Mouse (Mus musculus) adrenal gland, adult (tissue): ENCODE data around the gene Gm3383.
"Not testable (repeated sequence)": the region's sequence is repeated elsewhere in the genome, so short reads cannot be mapped to it uniquely, and the experiment has no call there.

Experiments
- DNase-seq, 2 experiments: peaks; one replicate each; pipeline ENCODE4 v3.0.0; 2022 to 2023; ENCODE audit warnings: low spot score in 1 of 2; ENCODE audit not compliant: inconsistent age in 2 of 2

Gene Gm3383

DNA sequence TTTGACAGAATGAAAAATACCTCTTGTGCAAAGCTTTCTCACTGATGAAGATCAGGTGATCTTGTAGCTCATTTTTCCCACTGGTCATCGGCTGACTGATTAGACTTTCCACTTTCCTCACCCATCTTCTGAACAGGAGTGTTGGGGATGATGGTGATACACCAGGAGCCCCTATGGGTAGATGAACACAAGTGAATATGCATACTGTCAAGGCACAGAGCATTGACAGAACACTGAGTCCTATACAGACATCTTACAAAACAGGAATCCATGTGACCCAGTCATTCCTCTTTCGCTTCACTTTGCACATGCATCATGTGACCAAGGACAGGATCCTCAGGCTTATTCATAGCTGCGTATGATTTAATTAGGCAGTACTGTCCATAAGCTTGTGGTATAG is at the start of gene Gm3383:
Gene Gm3383, minus strand, starts transcription at position 101 of the 400 bp plus-strand sequence.
- not testable (repeated sequence) for DNase-seq

DNA sequence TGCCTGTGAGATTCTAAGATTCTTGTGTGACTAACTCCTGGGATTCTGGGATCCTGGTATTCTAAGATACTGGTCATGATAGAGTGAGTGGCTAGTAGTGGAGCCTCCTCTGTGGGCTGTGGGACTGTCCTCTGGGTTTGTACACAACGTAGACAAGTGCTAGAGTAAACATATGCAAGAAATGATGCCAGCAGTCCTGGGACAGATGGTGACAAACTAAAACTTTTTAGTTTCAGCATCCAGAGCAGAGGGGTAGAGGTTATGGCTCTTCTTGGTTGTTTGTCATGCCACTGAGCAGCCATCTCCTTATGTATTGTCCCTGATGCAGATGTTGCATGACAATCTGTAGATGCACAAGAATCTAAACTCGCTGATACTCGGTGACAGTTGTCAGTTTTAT is 48.1 kb upstream of the Gm3383 start:
- DNase-seq, result not testable (repeated sequence)

DNA sequence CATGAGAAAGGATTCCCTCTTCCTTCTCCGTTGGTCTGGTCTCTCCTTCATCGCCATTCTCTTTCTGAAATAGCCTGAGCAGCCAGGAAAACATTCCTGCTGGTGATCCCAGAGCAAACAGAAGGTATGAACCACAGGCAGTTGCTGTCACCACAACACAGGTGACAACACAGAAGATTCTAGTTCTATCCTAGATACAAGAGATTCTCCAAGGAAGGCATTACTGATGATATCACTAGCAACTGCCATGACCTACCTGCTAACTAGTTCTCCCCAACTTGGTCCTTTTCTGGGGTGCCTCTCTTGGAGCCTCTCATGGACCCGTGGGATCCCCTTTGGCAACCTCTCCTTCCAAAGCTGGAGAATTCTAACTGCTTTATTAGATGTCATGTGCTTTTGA is 22.4 kb upstream of the Gm3383 start, which contains the start of gene Gm3424:
Gene Gm3424, minus strand, starts transcription at position 101 of the 400 bp plus-strand sequence.
- not testable (repeated sequence) for DNase-seq

DNA sequence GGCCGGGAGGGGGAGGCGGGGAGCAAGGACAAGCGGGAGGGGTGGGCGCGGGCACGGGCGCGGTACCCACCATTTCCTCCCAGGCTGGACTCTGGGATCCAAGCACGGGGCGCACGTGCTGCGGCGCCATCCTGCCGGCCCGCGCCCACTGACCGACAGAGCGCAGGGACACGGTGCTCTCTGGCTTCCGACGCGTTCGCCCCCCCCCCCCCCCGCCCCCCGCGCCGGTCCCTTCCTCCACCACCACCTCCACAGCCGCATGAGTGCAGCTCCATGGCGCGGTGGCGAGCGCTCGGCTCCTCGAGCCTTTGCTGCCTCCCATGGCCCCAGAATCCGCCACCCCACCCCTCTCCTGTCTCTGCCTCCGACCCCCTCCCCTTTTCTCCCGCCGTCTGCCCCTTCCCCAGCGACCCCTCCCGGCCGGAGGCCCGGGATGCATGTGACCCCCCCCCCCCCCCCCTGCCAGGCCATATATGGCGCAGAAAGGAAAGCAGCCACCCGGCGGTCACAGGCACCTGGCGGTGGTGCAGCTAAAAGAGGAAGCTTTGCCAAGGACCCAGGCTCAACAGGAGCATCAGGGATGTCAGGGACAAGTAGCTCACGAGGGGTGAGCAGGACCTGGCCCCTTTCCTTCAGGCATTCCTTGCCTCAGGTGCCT is 5.0 kb upstream of the Gm3383 start:
- DNase-seq, result not testable (repeated sequence)

GRCm38 (mm10) chr14:5741477-5741876 is 66.3 kb downstream of the Gm3383 start, which contains the start of gene Gm3373:
Gene Gm3373 (minus strand): TSS chr14:5741577.
- DNase-seq, result not testable (repeated sequence)

DNA sequence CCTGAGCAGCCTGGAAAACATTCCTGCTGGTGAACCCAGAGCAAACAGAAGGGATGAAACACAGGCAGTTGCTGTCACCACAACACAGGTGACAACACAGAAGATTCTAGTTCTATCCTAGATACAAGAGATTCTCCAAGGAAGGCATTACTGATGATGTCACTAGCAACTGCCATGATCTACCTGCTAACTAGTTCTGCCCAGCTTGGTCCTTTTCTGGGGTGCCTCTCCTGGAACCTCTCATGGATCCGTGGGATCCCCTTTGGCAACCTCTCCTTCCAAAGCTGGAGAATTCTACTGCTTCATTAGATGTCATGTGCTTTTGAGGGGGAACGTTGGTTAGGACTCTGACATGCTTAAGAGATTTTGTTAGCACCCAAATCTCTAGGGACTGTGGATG is 120.4 kb downstream of the Gm3383 start, which contains the start of gene Gm9603:
Gene Gm9603, minus strand, starts transcription at position 101 of the 400 bp plus-strand sequence.
- DNase-seq, result not testable (repeated sequence)

DNA sequence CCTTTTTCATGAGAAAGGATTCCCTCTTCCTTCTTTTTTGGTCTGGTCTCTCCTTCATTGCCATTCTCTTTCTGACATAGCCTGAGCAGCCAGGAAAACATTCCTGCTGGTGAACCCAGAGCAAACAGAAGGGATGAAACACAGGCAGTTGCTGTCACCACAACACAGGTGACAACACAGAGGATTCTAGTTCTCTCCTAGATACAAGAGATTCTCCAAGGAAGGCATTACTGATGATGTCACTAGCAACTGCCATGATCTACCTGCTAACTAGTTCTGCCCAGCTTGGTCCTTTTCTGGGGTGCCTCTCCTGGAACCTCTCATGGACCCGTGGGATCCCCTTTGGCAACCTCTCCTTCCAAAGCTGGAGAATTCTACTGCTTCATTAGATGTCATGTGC is 174.9 kb downstream of the Gm3383 start, which contains the start of gene Gm8265:
Gene Gm8265, minus strand, starts transcription at position 101 of the 400 bp plus-strand sequence.
- DNase-seq, result not testable (repeated sequence)
